Mouse (Mus musculus) E14TG2a.4 (cell line): ENCODE data around the gene Stoml1.

ENCODE experiments used
- H3K27me3 ChIP-seq: 2 replicates; pipeline ENCODE4 v1.6.1; 2014; ENCODE audit warnings: low read length, control low read depth; ENCODE audit not compliant: insufficient read depth
- H3K36me3 ChIP-seq: 2 replicates; pipeline ENCODE4 v1.6.1; 2014; ENCODE audit warnings: low read length, control low read depth; ENCODE audit not compliant: insufficient read depth
- H3K4me1 ChIP-seq: replicated peaks from 2 replicates; pipeline ENCODE4 v1.6.1; 2014; ENCODE audit warnings: low read depth, low read length, control low read depth
- H3K4me3 ChIP-seq: replicated peaks from 2 replicates; pipeline ENCODE4 v1.5.1; 2014; ENCODE audit warnings: mild to moderate bottlenecking, low read length
- H3K9me3 ChIP-seq: 2 replicates; pipeline ENCODE4 v1.6.1; 2014; ENCODE audit warnings: low read length, control low read depth
- CTCF ChIP-seq: conservative IDR thresholded peaks from 2 replicates; pipeline ENCODE4 v1.5.1; 2014; ENCODE audit warnings: low read length
- NANOG ChIP-seq: IDR thresholded peaks from 2 replicates; pipeline ENCODE4 v1.6.1; 2014; ENCODE audit warnings: borderline replicate concordance, low read length, mixed read lengths
- POU5F1 ChIP-seq: IDR thresholded peaks from 2 replicates; pipeline ENCODE4 v1.6.1; 2014; ENCODE audit warnings: low read length, borderline replicate concordance

The Stoml1 gene

GRCm38 (mm10) chr9:58297961-58298477 is 45.1 kb downstream of the Stoml1 start:
- no peak overlapping the region for H3K4me3 ChIP-seq
- H3K36me3 ChIP-seq = no peaks in the 10 kb centered on the region
- peaks cover 56% of the 10 kb centered on the region for H3K4me1 ChIP-seq
- no peak for TF ChIP-seq CTCF
- TF ChIP-seq POU5F1 = no peak
- no peaks in the 10 kb centered on the region for H3K9me3 ChIP-seq
- H3K27me3 ChIP-seq = peaks cover 4% of the 10 kb centered on the region

GRCm38 (mm10) chr9:58299356-58299799 is 46.4 kb downstream of the Stoml1 start:
- H3K4me3 ChIP-seq = 0 out of 2 replicates have a peak overlapping the region, but pooled peaks have one; percentile 0
- no peaks in the 10 kb centered on the region for H3K9me3 ChIP-seq
- H3K36me3 ChIP-seq = no peaks in the 10 kb centered on the region
- TF ChIP-seq CTCF (no peak), NANOG (no peak), POU5F1 (no peak)
- H3K27me3 ChIP-seq = peaks cover 17% of the 10 kb centered on the region
- peaks cover 46% of the 10 kb centered on the region for H3K4me1 ChIP-seq

GRCm38 (mm10) chr9:58303115-58303514 is 50.2 kb downstream of the Stoml1 start:
- Histone ChIP-seq H3K27me3 (peaks cover 43% of the 10 kb centered on the region), H3K9me3 (no peaks in the 10 kb centered on the region), H3K4me1 (peaks cover 28% of the 10 kb centered on the region), H3K4me3 (no peak overlapping the region), H3K36me3 (no peaks in the 10 kb centered on the region)
- TF ChIP-seq POU5F1 (no peak), CTCF (no peak), NANOG (no peak)

GRCm38 (mm10) chr9:58303599-58304271 is 50.8 kb downstream of the Stoml1 start:
- Histone ChIP-seq H3K27me3 (peaks cover 48% of the 10 kb centered on the region), H3K36me3 (no peaks in the 10 kb centered on the region), H3K4me1 (peaks cover 32% of the 10 kb centered on the region), H3K4me3 (no peak overlapping the region), H3K9me3 (no peaks in the 10 kb centered on the region)
- TF ChIP-seq POU5F1 (no peak), NANOG (no peak), CTCF (no peak)

- no peaks in the 10 kb centered on the region for H3K36me3 ChIP-seq
- peaks cover 62% of the 10 kb centered on the region for H3K27me3 ChIP-seq
- H3K4me1 ChIP-seq = peaks cover 21% of the 10 kb centered on the region
- TF ChIP-seq POU5F1 (no peak), CTCF (no peak), NANOG (no peak)
- no peak overlapping the region for H3K4me3 ChIP-seq
- H3K9me3 ChIP-seq = no peaks in the 10 kb centered on the region
Observed at GRCm38 (mm10) chr9:58305686-58306085, 52.7 kb downstream of the Stoml1 start.

GRCm38 (mm10) chr9:58308395-58308794 is 55.4 kb downstream of the Stoml1 start:
- Histone ChIP-seq H3K4me1 (peaks cover 38% of the 10 kb centered on the region), H3K4me3 (no peak overlapping the region), H3K36me3 (no peaks in the 10 kb centered on the region), H3K27me3 (peaks cover 77% of the 10 kb centered on the region), H3K9me3 (no peaks in the 10 kb centered on the region)
- no peak for TF ChIP-seq POU5F1
- no peak for TF ChIP-seq CTCF
- TF ChIP-seq NANOG = no peak

GRCm38 (mm10) chr9:58310043-58310660 is 57.2 kb downstream of the Stoml1 start:
- H3K4me1 ChIP-seq = peaks cover 37% of the 10 kb centered on the region
- H3K4me3 ChIP-seq = no peak overlapping the region
- no peaks in the 10 kb centered on the region for H3K9me3 ChIP-seq
- H3K36me3 ChIP-seq = no peaks in the 10 kb centered on the region
- H3K27me3 ChIP-seq = peaks cover 85% of the 10 kb centered on the region
- TF ChIP-seq NANOG (no peak), CTCF (no peak), POU5F1 (no peak)

GRCm38 (mm10) chr9:58311191-58311910 is 58.4 kb downstream of the Stoml1 start:
- peaks cover 87% of the 10 kb centered on the region for H3K27me3 ChIP-seq

More at GRCm38 (mm10) chr9:58311191-58311910, 58.4 kb downstream of the Stoml1 start:
- no peak for TF ChIP-seq POU5F1
- TF ChIP-seq CTCF = peak; percentile 22
- no peak for TF ChIP-seq NANOG
- H3K4me3 ChIP-seq = peak overlapping the region; percentile 77
- peaks cover 27% of the 10 kb centered on the region for H3K4me1 ChIP-seq
- no peaks in the 10 kb centered on the region for H3K9me3 ChIP-seq
- no peaks in the 10 kb centered on the region for H3K36me3 ChIP-seq
